Comparison of ENCODE assay signal across 8 mouse cellular contexts in genomic region chr2:139677065-139677762, GRCm38 (mm10). TPM values are rescaled to one million over a fixed set of nuclear protein-coding genes. Genes with fewer than 3 reads are reported as not detected.
DNase-seq lines count a peak whose midpoint lies in the region; ATAC-seq and TF ChIP-seq lines count a peak whose summit lies in the region.

No protein-coding gene starts in this region.

- peak overlapping the region; percentile 100 for H3K4me2 ChIP-seq in embryonic facial prominence, embryonic 12.5 days (replicated peaks)
- peak overlapping the region; percentile 99 for H3K4me2 ChIP-seq in intestine, postnatal 0 days (replicated peaks; ENCODE audit: low read depth)

- H3K9ac ChIP-seq in embryonic facial prominence, embryonic 12.5 days, result peak overlapping the region; percentile 83
- H3K9ac ChIP-seq in intestine, postnatal 0 days (ENCODE audit: low read depth, low read length), result no peak overlapping the region

- peak; percentile 97 for DNase-seq in heart, adult 11 months
- DNase-seq in left cerebral cortex, postnatal 14 days (ENCODE audit: low spot score in 2 of 2), result peak; percentile 80 to 83
- DNase-seq in right cerebral cortex, postnatal 4 days, result peak; percentile 62
- no peak for DNase-seq in natural killer cell, adult 2 months (ENCODE audit: low spot score in 2 of 2)

- H3K4me3 ChIP-seq in bone marrow, adult 2 months (replicated peaks; ENCODE audit: control insufficient read depth, low read depth, low read length), result no peak overlapping the region
- peak overlapping the region; percentile 88 for H3K4me3 ChIP-seq in embryonic facial prominence, embryonic 12.5 days
- peak overlapping the region; percentile 82 for H3K4me3 ChIP-seq in intestine, postnatal 0 days (ENCODE audit: low read depth, low read length)

- intact Hi-C loops in left cerebral cortex, postnatal 14 days (cut with DNase I), result no loop called here

- TF ChIP-seq CTCF in bone marrow, adult 2 months (IDR thresholded peaks at IDR 0.05; ENCODE audit: control insufficient read depth, insufficient read depth, low read length), result no peak
- TF ChIP-seq CTCF in intestine, postnatal 0 days (IDR thresholded peaks at IDR 0.05; ENCODE audit: low read depth), result peak; percentile 34

- H3K4me1 ChIP-seq in bone marrow, adult 2 months (ENCODE audit: control insufficient read depth, insufficient read depth, low read length), result no peaks in the 10 kb centered on the region
- peaks cover 10% of the 10 kb centered on the region for H3K4me1 ChIP-seq in embryonic facial prominence, embryonic 12.5 days
- H3K4me1 ChIP-seq in intestine, postnatal 0 days (replicated peaks; ENCODE audit: control insufficient read depth, insufficient read depth, low read length), result no peaks in the 10 kb centered on the region; the same call in 1 of the 2 replicates

- TF ChIP-seq POLR2A in bone marrow, adult 2 months (IDR thresholded peaks at IDR 0.05; ENCODE audit: borderline replicate concordance, control insufficient read depth, low read depth, low read length), result 0 out of 2 replicates have a peak, but pooled peaks have one; percentile 14

- H3K36me3 ChIP-seq in embryonic facial prominence, embryonic 12.5 days, result no peaks in the 10 kb centered on the region
- no peaks in the 10 kb centered on the region for H3K36me3 ChIP-seq in intestine, postnatal 0 days (ENCODE audit: control insufficient read depth, insufficient read depth)

- peaks cover 6% of the 10 kb centered on the region; the same call in 1 of the 2 replicates for H3K27me3 ChIP-seq in embryonic facial prominence, embryonic 12.5 days
- peaks cover 48% of the 10 kb centered on the region for H3K27me3 ChIP-seq in intestine, postnatal 0 days (replicated peaks; ENCODE audit: control insufficient read depth, insufficient read depth, low read length)

- H3K9me3 ChIP-seq in embryonic facial prominence, embryonic 12.5 days, result no peaks in the 10 kb centered on the region
- H3K9me3 ChIP-seq in intestine, postnatal 0 days (ENCODE audit: control insufficient read depth), result no peaks in the 10 kb centered on the region

- no peak overlapping the region for H3K27ac ChIP-seq in bone marrow, adult 2 months (ENCODE audit: control insufficient read depth, insufficient read depth, low read depth, low read length, poor library complexity)
- H3K27ac ChIP-seq in embryonic facial prominence, embryonic 12.5 days, result 0 out of 2 replicates have a peak overlapping the region, but pooled peaks have one; percentile 84
- no peak overlapping the region for H3K27ac ChIP-seq in intestine, postnatal 0 days (ENCODE audit: low read depth, low read length)

- under 1% methylated on average over 52 of the region's 52 CpGs for WGBS in bone marrow, adult 2 months
- WGBS in embryonic facial prominence, embryonic 12.5 days, result under 1% methylated on average over 52 of the region's 52 CpGs
- under 1% methylated on average over 52 of the region's 52 CpGs for WGBS in intestine, postnatal 0 days

- ATAC-seq in embryonic facial prominence, embryonic 12.5 days (ENCODE audit: insufficient number of reproducible peaks, insufficient read depth, low FRiP score, low TSS enrichment), result peak; percentile 58
- peak; percentile 45; the same call in 1 of the 2 replicates for ATAC-seq in intestine, postnatal 0 days
- ATAC-seq in megakaryocyte-erythroid progenitor cell, adult 5-6 weeks (replicated peaks; ENCODE audit: low FRiP score, low TSS enrichment, poor library complexity, severe bottlenecking), result peak; percentile 46; the same call in 1 of the 2 replicates

RNA-seq across cellular contexts. Expression of gene Ism1, which starts 0.8 kb away (rescaled TPM):
- 2.9 and 3.1 TPM in 2 replicates for polyA plus RNA-seq in bone marrow, adult 2 months (2011; ENCODE audit: insufficient read depth, insufficient read length, low replicate concordance, missing spikeins)
- 2.9 and 3.4 TPM in 2 replicates for polyA plus RNA-seq in embryonic facial prominence, embryonic 12.5 days (2016; fragmentation: Nextera tagmentation; extraction: Ambion mirVana)
- 0.37 and 0.44 TPM in 2 replicates for polyA plus RNA-seq in intestine, postnatal 0 days (2015; fragmentation: Nextera tagmentation; extraction: Ambion mirVana)
- total RNA-seq in left cerebral cortex, postnatal 14 days (2021), result 1 to 10 TPM; 5.5 to 8.0 TPM
- total RNA-seq in megakaryocyte-erythroid progenitor cell, adult 5-6 weeks (2014; fragmentation: Nextera tagmentation), result not detected in 2 replicates
- not detected in 2 replicates for total RNA-seq in megakaryocyte-erythroid progenitor cell, adult 5-6 weeks (2017)

Comparison
In these comparisons a context has a peak if more than half of its experiments do, and no peak if none do; other contexts are left out.
1. DNase-seq: peak in heart, adult 11 months (single experiment), left cerebral cortex, postnatal 14 days (2 of 2) and right cerebral cortex, postnatal 4 days (single experiment); none in natural killer cell, adult 2 months (0 of 2).
2. Peak in every context shown above with its lines, with median percentiles within 50 percentile points of each other: ATAC-seq.